Mouse (Mus musculus) lung, adult 2 months (tissue): ENCODE data around the gene Tepsin. TPM values are rescaled to one million over a fixed set of nuclear protein-coding genes. Genes with fewer than 3 reads are reported as not detected.

Experiments used
- DNase-seq: peaks from one replicate; pipeline ENCODE4 v3.0.0; 2022
- H3K4me1 ChIP-seq: fragments of 200-500 bp; 2 replicates; pipeline ENCODE4 v1.6.1; 2011; ENCODE audit warnings: low read length; ENCODE audit not compliant: control insufficient read depth, insufficient read depth
- H3K4me3 ChIP-seq: fragments of 200-500 bp; replicated peaks from 2 replicates; pipeline ENCODE3; 2011; ENCODE audit warnings: low read depth, mild to moderate bottlenecking, control low read depth, low read length; ENCODE audit errors: extremely low read depth
- CTCF ChIP-seq: fragments of 200-500 bp; IDR thresholded peaks from 2 replicates; pipeline ENCODE4 v1.5.1; 2011; ENCODE audit warnings: mild to moderate bottlenecking, low read length, control low read depth; ENCODE audit not compliant: insufficient read depth
- POLR2A ChIP-seq: fragments of 200-500 bp; IDR thresholded peaks from 2 replicates; pipeline ENCODE4 v1.6.1; 2011; ENCODE audit warnings: low read depth, mild to moderate bottlenecking, control low read depth, low read length, borderline replicate concordance; ENCODE audit errors: extremely low read depth
- WGBS: fragments of 180-500 bp; shearing (Covaris S2); methylation state at CpG from one replicate; pipeline ENCODE4 v1.1.7; 2018; 5-methylcytosine and 5-hydroxymethylcytosine counted together
- polyA plus RNA-seq: library from polyadenylated mRNA; depleted of rRNA; stranded (reverse); fragments of >200 nt; gene quantifications from 2 replicates; pipeline ENCODE4 v1.2.3, GENCODE M21; 2012

Gene Tepsin
- polyA plus RNA-seq, 1 experiment, result 32.3 TPM

GRCm38 (mm10) chr11:120090661-120091060 is 7.9 kb downstream of the Tepsin start:
- DNase-seq, result no peak
- peaks cover 5% of the 10 kb centered on the region; the same call in 1 of the 2 replicates for H3K4me1 ChIP-seq
- 87% methylated on average over 4 of the region's 4 CpGs for WGBS
- no peak overlapping the region for H3K4me3 ChIP-seq
- TF ChIP-seq POLR2A (no peak), CTCF (no peak)

GRCm38 (mm10) chr11:120086702-120087152 is 11.8 kb downstream of the Tepsin start, which contains the start of gene Cep131:
TSS of gene Cep131 (minus strand) at chr11:120086827.
- under 1% methylated on average over 42 of the region's 42 CpGs for WGBS
- Histone ChIP-seq H3K4me3 (peak within 1 kb of the TSS; percentile 78), H3K4me1 (peaks cover 5% of the 10 kb centered on the region; the same call in 1 of the 2 replicates)
- TF ChIP-seq CTCF (no peak), POLR2A (peak; percentile 17; the same call in 1 of the 2 replicates)
- DNase-seq, result peak; percentile 99

DNA sequence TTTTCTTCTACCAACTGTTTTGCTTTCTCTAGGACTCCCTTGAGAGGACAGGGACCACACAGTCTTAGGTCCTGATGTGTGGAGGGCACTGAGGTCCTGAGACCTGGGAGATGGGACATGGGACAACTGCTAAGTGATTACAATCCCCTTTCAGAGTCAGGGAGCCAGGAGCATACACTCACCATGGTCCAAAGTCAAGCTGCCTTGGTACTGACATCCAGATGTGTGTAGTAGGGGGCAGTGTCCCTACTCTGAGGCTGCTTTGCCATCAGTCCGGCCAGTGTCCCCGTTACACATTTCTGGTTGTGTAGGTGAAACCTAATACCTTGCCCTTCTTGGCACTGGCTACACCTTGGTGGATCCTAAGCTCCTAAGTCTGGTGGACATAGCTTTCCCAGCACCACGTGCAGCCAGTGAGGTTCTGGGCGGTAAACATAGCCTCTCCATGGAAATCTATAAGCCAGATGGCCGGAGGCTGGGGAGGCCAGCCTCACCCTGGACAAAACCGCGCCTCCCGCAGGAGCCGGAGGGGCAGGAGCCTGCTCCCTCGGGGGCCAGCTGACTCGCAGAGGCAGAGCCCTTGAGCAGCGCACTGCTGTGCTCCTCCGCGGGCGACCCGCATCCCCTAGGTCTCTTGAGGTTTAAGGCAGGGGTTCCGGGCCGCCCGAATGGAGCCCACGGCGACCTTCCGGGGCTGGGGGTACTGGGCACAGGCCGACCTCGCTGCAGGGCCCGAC is 12.5 kb downstream of the Tepsin start:
- peaks cover 5% of the 10 kb centered on the region; the same call in 1 of the 2 replicates for H3K4me1 ChIP-seq
- DNase-seq, result no peak
- peak overlapping the region; percentile 78 for H3K4me3 ChIP-seq
- 0% methylated on average over 25 of the region's 25 CpGs for WGBS
- no peak for TF ChIP-seq POLR2A
- TF ChIP-seq CTCF, result no peak

DNA sequence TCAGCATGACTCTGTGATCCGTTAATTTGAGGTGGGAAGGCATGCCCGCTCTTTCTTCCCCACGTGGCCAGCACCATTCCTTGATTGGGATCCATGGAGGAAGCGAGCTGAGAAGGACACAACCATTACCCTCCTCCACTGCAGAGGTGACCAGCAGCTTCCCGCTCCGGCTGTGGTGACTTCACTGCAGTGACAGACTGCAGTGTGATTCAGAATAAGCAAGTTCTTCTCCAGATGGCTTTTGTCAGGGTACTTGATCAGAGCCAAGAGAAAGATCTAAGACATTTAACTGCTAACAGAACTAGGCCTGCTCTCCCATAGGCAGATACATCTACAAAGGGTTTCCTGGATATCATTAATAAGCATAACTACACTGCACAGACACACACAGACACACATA is 18.2 kb downstream of the Tepsin start:
- no peak for DNase-seq
- TF ChIP-seq CTCF, result no peak
- no peak for TF ChIP-seq POLR2A
- Histone ChIP-seq H3K4me3 (no peak overlapping the region), H3K4me1 (no peaks in the 10 kb centered on the region)
- 82% methylated on average over 6 of the region's 6 CpGs for WGBS

- Histone ChIP-seq H3K4me3 (no peak overlapping the region), H3K4me1 (no peaks in the 10 kb centered on the region)
- no peak for DNase-seq
- no peak for TF ChIP-seq POLR2A
- WGBS, result 64% methylated on average over 3 of the region's 3 CpGs
These were observed 22.3 kb downstream of the Tepsin start for GRCm38 (mm10) chr11:120076191-120076590.

DNA sequence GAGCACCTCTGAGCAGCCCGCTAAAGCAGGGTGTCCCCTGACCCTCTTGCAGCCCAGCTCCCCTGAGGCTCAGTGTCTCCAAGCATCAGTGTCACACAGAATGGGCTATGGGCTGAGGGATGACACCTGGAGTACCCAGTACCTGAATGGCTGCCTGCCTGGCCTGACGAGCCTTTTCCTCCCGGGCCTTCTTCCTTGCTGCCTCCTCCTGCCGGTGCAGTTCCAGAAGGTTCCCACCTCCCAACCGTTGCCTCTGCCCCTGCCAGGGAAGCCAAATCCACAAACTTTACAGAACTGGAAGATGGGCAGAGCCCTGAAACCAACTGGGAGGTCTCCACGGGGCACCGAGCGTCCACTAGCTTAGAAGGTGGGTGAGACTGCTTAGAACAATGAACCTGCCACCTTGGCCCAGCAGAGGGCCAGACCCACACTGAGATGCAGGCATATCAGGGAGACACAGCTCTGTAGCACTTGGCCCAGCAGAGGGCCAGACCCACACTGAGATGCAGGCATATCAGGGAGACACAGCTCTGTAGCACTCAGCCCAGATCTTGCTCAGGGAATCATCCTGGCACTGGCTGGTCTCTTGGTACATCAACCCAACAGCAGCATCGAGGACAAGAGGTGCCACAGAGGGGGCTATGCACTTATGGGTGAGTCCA is 25.4 kb downstream of the Tepsin start:
- H3K4me3 ChIP-seq, result no peak overlapping the region
- no peaks in the 10 kb centered on the region for H3K4me1 ChIP-seq
- DNase-seq, result no peak
- TF ChIP-seq POLR2A (no peak), CTCF (no peak)
- 88% methylated on average over 9 of the region's 9 CpGs for WGBS

- Histone ChIP-seq H3K4me3 (no peak overlapping the region), H3K4me1 (no peaks in the 10 kb centered on the region)
- TF ChIP-seq CTCF, result no peak
- TF ChIP-seq POLR2A, result no peak
- WGBS, result 84% methylated on average over 7 of the region's 7 CpGs
- no peak for DNase-seq
These were observed 26.7 kb downstream of the Tepsin start for GRCm38 (mm10) chr11:120071731-120072320.

GRCm38 (mm10) chr11:120071065-120071464 is 27.5 kb downstream of the Tepsin start:
- 67% methylated on average over 12 of the region's 12 CpGs for WGBS
- no peak for DNase-seq
- Histone ChIP-seq H3K4me3 (no peak overlapping the region), H3K4me1 (no peaks in the 10 kb centered on the region)
- TF ChIP-seq CTCF, result no peak

DNA sequence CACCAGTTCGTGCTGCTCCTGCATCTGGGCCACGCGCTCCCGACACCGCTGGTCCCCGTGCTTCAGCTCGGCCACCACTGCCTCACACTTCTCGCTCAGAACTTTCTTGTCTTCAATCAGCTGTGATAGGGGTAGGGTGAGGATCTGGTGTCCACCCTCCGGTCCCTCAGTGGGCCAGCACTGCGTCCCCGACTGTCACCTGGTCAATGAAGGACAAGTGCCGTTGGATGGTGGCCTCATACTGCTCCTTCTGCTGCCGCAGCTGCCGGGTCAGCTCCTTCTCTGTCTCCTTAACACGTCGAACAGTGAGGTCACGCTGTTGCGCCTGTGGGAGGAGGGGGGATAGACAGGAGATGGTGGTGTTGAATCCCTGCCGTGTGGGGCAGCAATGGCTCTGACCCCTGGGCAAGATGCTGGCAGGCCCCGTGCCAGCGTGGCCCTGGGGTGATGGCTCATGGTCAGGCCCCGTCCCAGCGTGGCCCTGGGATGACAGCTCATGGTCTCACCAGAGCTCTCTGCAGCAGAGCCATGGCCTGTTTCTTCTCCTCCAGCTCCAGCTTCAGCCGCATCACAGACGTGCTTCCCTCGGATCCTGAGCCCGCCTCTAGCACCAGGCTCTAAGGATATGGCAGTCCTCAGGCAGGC is 28.1 kb downstream of the Tepsin start:
- 91% methylated on average over 27 of the region's 27 CpGs for WGBS

More for the DNA sequence above, 28.1 kb downstream of the Tepsin start:
- Histone ChIP-seq H3K4me1 (no peaks in the 10 kb centered on the region), H3K4me3 (no peak overlapping the region)
- TF ChIP-seq CTCF (no peak), POLR2A (no peak)
- DNase-seq, result no peak
